13 mouse cellular contexts compared by ENCODE assay signal in the genomic region with DNA sequence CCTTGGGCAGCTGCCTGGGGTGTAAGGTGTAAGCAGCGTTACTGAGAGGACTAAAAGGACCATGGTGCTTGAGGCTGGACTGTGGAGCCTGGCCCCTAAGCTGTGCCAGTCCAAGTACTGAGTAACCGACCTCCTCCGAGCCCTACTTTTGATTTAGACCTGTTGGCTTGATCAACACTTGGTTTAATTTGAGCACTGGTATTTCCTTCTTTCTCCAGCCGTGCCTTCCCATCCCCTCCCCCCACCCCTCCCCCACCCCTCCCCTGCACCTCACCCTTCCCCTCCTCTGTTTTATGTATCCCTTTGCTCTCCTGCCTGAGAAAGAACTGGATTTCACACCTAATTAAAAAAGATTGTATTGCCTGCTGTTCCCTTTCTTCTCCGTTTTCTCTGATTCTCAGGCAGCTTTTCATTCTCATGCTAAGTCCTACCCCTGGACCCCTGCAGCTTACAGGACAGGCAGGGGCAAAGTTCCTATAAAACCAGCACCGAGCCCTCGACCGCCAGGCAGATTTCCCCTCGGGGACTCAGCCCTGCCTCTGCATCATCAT.
A peak's percentile ranks its signal among the peaks of the same experiment; 100 is the strongest.
DNase-seq lines count a peak whose midpoint lies in the region; ATAC-seq and TF ChIP-seq lines count a peak whose summit lies in the region.
"Had no signal": no experiment of that assay in that cellular context is flagged by ENCODE, and none has a peak within 500 bp of the region (broad histone marks: within the 10 kb centered on the region; RNA-seq: fewer than 3 reads in every experiment).

No protein-coding gene starts in this region.

- peak overlapping the region; percentile 8; the same call in 1 of the 2 replicates for H3K4me2 ChIP-seq in forebrain, postnatal 0 days (ENCODE audit: low read depth)
- peak overlapping the region; percentile 24; the same call in 1 of the 2 replicates for H3K4me2 ChIP-seq in midbrain, embryonic 11.5 days
- H3K4me2 ChIP-seq: heart, embryonic 12.5 days had no signal

- H3K9me3 ChIP-seq in forebrain, postnatal 0 days (ENCODE audit: low read length): no peaks in the 10 kb centered on the region
- H3K9me3 ChIP-seq in midbrain, embryonic 11.5 days (ENCODE audit: control insufficient read depth, low read length): no peaks in the 10 kb centered on the region

- ATAC-seq in forebrain, postnatal 0 days: peak; percentile 27; the same call in 1 of the 2 replicates
- ATAC-seq in midbrain, embryonic 11.5 days (ENCODE audit: low FRiP score): peak; percentile 90
- no peak for ATAC-seq in granulocyte monocyte progenitor cell, adult 5-6 weeks (replicated peaks; ENCODE audit: poor library complexity, severe bottlenecking)
- ATAC-seq: Patski had no signal

- TF ChIP-seq CTCF in layer of hippocampus, adult 2 months (conservative IDR thresholded peaks at IDR 0.05): no peak
- TF ChIP-seq CTCF in forebrain, postnatal 0 days (IDR thresholded peaks at IDR 0.05; ENCODE audit: low read depth): no peak

- 5% methylated on average over 9 of the region's 9 CpGs for WGBS in forebrain, postnatal 0 days
- WGBS in midbrain, embryonic 11.5 days: under 1% methylated on average over 9 of the region's 9 CpGs

- no peaks in the 10 kb centered on the region for H3K27me3 ChIP-seq in forebrain, postnatal 0 days (ENCODE audit: insufficient read depth, low read length)
- H3K27me3 ChIP-seq in midbrain, embryonic 11.5 days (ENCODE audit: control insufficient read depth, insufficient read depth, low read length): no peaks in the 10 kb centered on the region
- H3K27me3 ChIP-seq: heart, embryonic 12.5 days; megakaryocyte, embryonic 14.5 days; Patski had no signal

- no peak overlapping the region for H3K4me3 ChIP-seq in layer of hippocampus, adult 2 months
- H3K4me3 ChIP-seq in forebrain, postnatal 0 days (ENCODE audit: low read depth, low read length): no peak overlapping the region
- no peak overlapping the region for H3K4me3 ChIP-seq in midbrain, embryonic 11.5 days (ENCODE audit: low read depth, low read length)
- H3K4me3 ChIP-seq: heart, embryonic 12.5 days; megakaryocyte, embryonic 14.5 days had no signal

- 0 out of 2 replicates have a peak, but pooled peaks cover 7% of the 10 kb centered on the region for H3K4me1 ChIP-seq in forebrain, postnatal 0 days (ENCODE audit: insufficient read depth)
- peaks cover 13% of the 10 kb centered on the region for H3K4me1 ChIP-seq in midbrain, embryonic 11.5 days (ENCODE audit: control insufficient read depth, insufficient read depth, low read length)
- H3K4me1 ChIP-seq: megakaryocyte, embryonic 14.5 days had no signal

- H3K36me3 ChIP-seq in forebrain, postnatal 0 days (ENCODE audit: insufficient read depth): peaks cover 10% of the 10 kb centered on the region; the same call in 1 of the 2 replicates
- H3K36me3 ChIP-seq in midbrain, embryonic 11.5 days (ENCODE audit: control insufficient read depth, insufficient read depth, low read length): no peaks in the 10 kb centered on the region; the same call in 1 of the 2 replicates

- no peak overlapping the region for H3K9ac ChIP-seq in forebrain, postnatal 0 days
- H3K9ac ChIP-seq in midbrain, embryonic 11.5 days (ENCODE audit: low read length): no peak overlapping the region; the same call in 1 of the 2 replicates
- H3K9ac ChIP-seq: heart, embryonic 12.5 days had no signal

- H3K27ac ChIP-seq in layer of hippocampus, adult 2 months: peak overlapping the region; percentile 56
- peak overlapping the region; percentile 45; the same call in 1 of the 2 replicates for H3K27ac ChIP-seq in forebrain, postnatal 0 days (ENCODE audit: low read depth, low read length)
- H3K27ac ChIP-seq in midbrain, embryonic 11.5 days (ENCODE audit: low read depth, low read length): peak overlapping the region; percentile 61

- DNase-seq in layer of hippocampus, adult 2 months (ENCODE audit: low spot score in 2 of 2): no peak
- DNase-seq in layer of hippocampus, postnatal 36 days: no peak
- DNase-seq in forebrain, postnatal 0 days: no peak
- DNase-seq in midbrain, embryonic 11.5 days (ENCODE audit: low spot score, missing footprints): peak; percentile 90
- DNase-seq in retina, postnatal 1 day: peak; percentile 33
- DNase-seq in thymus, postnatal 4 days: no peak
- DNase-seq in heart, adult 18-20 months: no peak
- DNase-seq: cerebellum, postnatal 25 days; kidney, adult 9 months had no signal

Comparison
In these comparisons a context has a peak if more than half of its experiments do, and no peak if none do; other contexts are left out.
1. DNase-seq: peak in midbrain, embryonic 11.5 days (single experiment) and retina, postnatal 1 day (single experiment); none in layer of hippocampus, adult 2 months (0 of 2), layer of hippocampus, postnatal 36 days (0 of 2), forebrain, postnatal 0 days (single experiment), thymus, postnatal 4 days (single experiment) and heart, adult 18-20 months (0 of 2).
2. Peak in every context shown above with its lines, with median percentiles within 50 percentile points of each other: H3K27ac ChIP-seq.